Mouse (Mus musculus) heart, embryonic 13.5 days (tissue): Measurements from ENCODE around the gene Tspan18. TPM values are rescaled to one million over a fixed set of nuclear protein-coding genes. Genes with fewer than 3 reads are reported as not detected.

Experiments used
- ATAC-seq: fragments of 200-750 bp; cut with Nextera tagmentation; 2 replicates; pipeline ENCODE4 v1.8.0; 2017; ENCODE audit warnings: moderate TSS enrichment; ENCODE audit not compliant: insufficient number of reproducible peaks, low FRiP score, low TSS enrichment; ENCODE audit errors: extremely low read depth
- H3K27ac ChIP-seq: fragments of 300-500 bp; sonication (generic); replicated peaks from 2 replicates; pipeline ENCODE4 v1.5.1; 2015; ENCODE audit warnings: moderate library complexity, mild to moderate bottlenecking, inconsistent platforms
- H3K27me3 ChIP-seq: fragments of 300-500 bp; sonication (generic); replicated peaks from 2 replicates; pipeline ENCODE4 v1.6.1; 2015; ENCODE audit warnings: mild to moderate bottlenecking, inconsistent platforms
- H3K36me3 ChIP-seq: fragments of 300-500 bp; sonication (generic); 2 replicates; pipeline ENCODE4 v1.6.1; 2015; ENCODE audit warnings: mild to moderate bottlenecking, inconsistent platforms
- H3K4me1 ChIP-seq: fragments of 300-500 bp; sonication (generic); 2 replicates; pipeline ENCODE4 v1.6.1; 2015; ENCODE audit warnings: inconsistent platforms
- H3K4me2 ChIP-seq: fragments of 300-500 bp; sonication (generic); 2 replicates; pipeline ENCODE4 v1.6.1; 2015; ENCODE audit warnings: inconsistent platforms, mild to moderate bottlenecking, moderate library complexity
- H3K4me3 ChIP-seq: fragments of 300-500 bp; sonication (generic); 2 replicates; pipeline ENCODE4 v1.5.1; 2015; ENCODE audit warnings: moderate library complexity, mild to moderate bottlenecking, inconsistent platforms
- H3K9ac ChIP-seq: fragments of 300-500 bp; sonication (generic); 2 replicates; pipeline ENCODE4 v1.6.1; 2015; ENCODE audit warnings: inconsistent platforms, mild to moderate bottlenecking, moderate library complexity
- H3K9me3 ChIP-seq: fragments of 300-500 bp; sonication (generic); 2 replicates; pipeline ENCODE4 v1.6.1; 2016; ENCODE audit warnings: inconsistent platforms
- WGBS: fragments of 180-500 bp; shearing (Covaris S2); methylation state at CpG from one replicate; pipeline ENCODE4 v1.1.7; 2015; ENCODE audit warnings: mixed read lengths; 5-methylcytosine and 5-hydroxymethylcytosine counted together
- polyA plus RNA-seq: library from polyadenylated mRNA; unstranded; fragments of >200 nt; fragmentation: Nextera tagmentation; extraction: Ambion mirVana; gene quantifications from 2 replicates; pipeline ENCODE4 v1.2.1, GENCODE M21; 2015

The Tspan18 gene
- polyA plus RNA-seq, 1 experiment from 2014 or later, result 43.2 TPM

- Histone ChIP-seq H3K9ac (no peak overlapping the region), H3K4me2 (no peak overlapping the region), H3K27ac (peak overlapping the region; percentile 81), H3K36me3 (no peaks in the 10 kb centered on the region), H3K9me3 (no peaks in the 10 kb centered on the region), H3K4me1 (peaks cover 80% of the 10 kb centered on the region), H3K4me3 (no peak overlapping the region), H3K27me3 (no peaks in the 10 kb centered on the region)
- 28% methylated on average over 6 of the region's 6 CpGs for WGBS
- peak; percentile 38 for ATAC-seq
Observed at GRCm38 (mm10) chr2:93261521-93262290, 72.6 kb downstream of the Tspan18 start.

GRCm38 (mm10) chr2:93257634-93258033 lies 76.7 kb downstream of the Tspan18 start:
- Histone ChIP-seq H3K36me3 (no peaks in the 10 kb centered on the region), H3K4me2 (no peak overlapping the region), H3K9ac (no peak overlapping the region), H3K4me1 (peaks cover 57% of the 10 kb centered on the region), H3K9me3 (no peaks in the 10 kb centered on the region), H3K4me3 (no peak overlapping the region), H3K27ac (0 out of 2 replicates have a peak overlapping the region, but pooled peaks have one; percentile 3), H3K27me3 (no peaks in the 10 kb centered on the region)
- ATAC-seq, result no peak
- WGBS, result 56% methylated on average over 4 of the region's 4 CpGs

- H3K9me3 ChIP-seq, result no peaks in the 10 kb centered on the region
- WGBS, result 69% methylated on average over 8 of the region's 8 CpGs
- H3K27me3 ChIP-seq, result no peaks in the 10 kb centered on the region
- H3K4me2 ChIP-seq, result no peak overlapping the region
- H3K36me3 ChIP-seq, result no peaks in the 10 kb centered on the region
- no peak for ATAC-seq
- H3K4me1 ChIP-seq, result peaks cover 54% of the 10 kb centered on the region
- H3K9ac ChIP-seq, result no peak overlapping the region; the same call in 1 of the 2 replicates
- no peak overlapping the region for H3K4me3 ChIP-seq
- no peak overlapping the region for H3K27ac ChIP-seq
Observed at GRCm38 (mm10) chr2:93256735-93257405, 77.4 kb downstream of the Tspan18 start.

- Histone ChIP-seq H3K9ac (no peak overlapping the region), H3K27me3 (no peaks in the 10 kb centered on the region), H3K9me3 (peaks cover 7% of the 10 kb centered on the region), H3K36me3 (0 out of 2 replicates have a peak, but pooled peaks cover 6% of the 10 kb centered on the region), H3K4me3 (no peak overlapping the region), H3K27ac (no peak overlapping the region), H3K4me1 (peaks cover 19% of the 10 kb centered on the region), H3K4me2 (no peak overlapping the region)
- WGBS, result 38% methylated on average over 9 of the region's 9 CpGs
- ATAC-seq, result no peak
Observed at GRCm38 (mm10) chr2:93252356-93252755, 81.9 kb downstream of the Tspan18 start.

- WGBS, result 87% methylated on average over 7 of the region's 7 CpGs
Observed at GRCm38 (mm10) chr2:93250611-93251010, 83.7 kb downstream of the Tspan18 start.

GRCm38 (mm10) chr2:93249058-93249457 lies 85.2 kb downstream of the Tspan18 start:
- Histone ChIP-seq H3K9ac (no peak overlapping the region), H3K4me2 (no peak overlapping the region), H3K4me3 (no peak overlapping the region), H3K4me1 (peaks cover 22% of the 10 kb centered on the region), H3K27ac (no peak overlapping the region), H3K36me3 (peaks cover 10% of the 10 kb centered on the region; the same call in 1 of the 2 replicates), H3K9me3 (peaks cover 7% of the 10 kb centered on the region), H3K27me3 (no peaks in the 10 kb centered on the region)
- ATAC-seq, result no peak
- 76% methylated on average over 6 of the region's 6 CpGs for WGBS

More at GRCm38 (mm10) chr2:93250611-93251010, 83.7 kb downstream of the Tspan18 start:
- no peak overlapping the region for H3K27ac ChIP-seq
- H3K4me2 ChIP-seq, result no peak overlapping the region
- H3K4me3 ChIP-seq, result no peak overlapping the region
- no peak for ATAC-seq
- peaks cover 17% of the 10 kb centered on the region for H3K4me1 ChIP-seq
- no peaks in the 10 kb centered on the region for H3K27me3 ChIP-seq
- peaks cover 7% of the 10 kb centered on the region for H3K9me3 ChIP-seq
- no peak overlapping the region for H3K9ac ChIP-seq
- H3K36me3 ChIP-seq, result 0 out of 2 replicates have a peak, but pooled peaks cover 6% of the 10 kb centered on the region

- H3K4me3 ChIP-seq, result no peak overlapping the region
- H3K4me2 ChIP-seq, result no peak overlapping the region
- H3K9ac ChIP-seq, result no peak overlapping the region
- peaks cover 4% of the 10 kb centered on the region; the same call in 1 of the 2 replicates for H3K36me3 ChIP-seq
- no peaks in the 10 kb centered on the region for H3K27me3 ChIP-seq
- H3K4me1 ChIP-seq, result peaks cover 26% of the 10 kb centered on the region
- H3K27ac ChIP-seq, result no peak overlapping the region
- WGBS, result 73% methylated on average over 8 of the region's 8 CpGs
- H3K9me3 ChIP-seq, result no peaks in the 10 kb centered on the region
- no peak for ATAC-seq
Observed at GRCm38 (mm10) chr2:93244090-93244443, 90.2 kb downstream of the Tspan18 start.

GRCm38 (mm10) chr2:93243439-93244089 lies 90.7 kb downstream of the Tspan18 start:
- H3K27me3 ChIP-seq, result no peaks in the 10 kb centered on the region
- H3K4me1 ChIP-seq, result peaks cover 31% of the 10 kb centered on the region
- WGBS, result 76% methylated on average over 11 of the region's 11 CpGs
- ATAC-seq, result no peak
- H3K36me3 ChIP-seq, result peaks cover 4% of the 10 kb centered on the region; the same call in 1 of the 2 replicates
- H3K27ac ChIP-seq, result no peak overlapping the region
- no peak overlapping the region for H3K4me2 ChIP-seq
- no peak overlapping the region for H3K4me3 ChIP-seq
- H3K9ac ChIP-seq, result no peak overlapping the region
- H3K9me3 ChIP-seq, result no peaks in the 10 kb centered on the region

- no peak overlapping the region for H3K4me2 ChIP-seq
- ATAC-seq, result no peak
- no peak overlapping the region for H3K27ac ChIP-seq
- no peaks in the 10 kb centered on the region for H3K9me3 ChIP-seq
- no peak overlapping the region for H3K4me3 ChIP-seq
- 76% methylated on average over 5 of the region's 5 CpGs for WGBS
- no peak overlapping the region for H3K9ac ChIP-seq
- H3K27me3 ChIP-seq, result no peaks in the 10 kb centered on the region
- H3K4me1 ChIP-seq, result peaks cover 45% of the 10 kb centered on the region
- H3K36me3 ChIP-seq, result peaks cover 7% of the 10 kb centered on the region; the same call in 1 of the 2 replicates
Observed at GRCm38 (mm10) chr2:93242166-93242565, 92.1 kb downstream of the Tspan18 start.

- Histone ChIP-seq H3K27ac (no peak overlapping the region), H3K36me3 (peaks cover 12% of the 10 kb centered on the region), H3K4me3 (no peak overlapping the region), H3K27me3 (no peaks in the 10 kb centered on the region), H3K9ac (no peak overlapping the region), H3K4me2 (no peak overlapping the region), H3K4me1 (peaks cover 42% of the 10 kb centered on the region), H3K9me3 (no peaks in the 10 kb centered on the region)
- ATAC-seq, result no peak
- WGBS, result 70% methylated on average over 6 of the region's 6 CpGs
Observed at GRCm38 (mm10) chr2:93238864-93239263, 95.4 kb downstream of the Tspan18 start.

- no peaks in the 10 kb centered on the region for H3K9me3 ChIP-seq
- no peak overlapping the region; the same call in 1 of the 2 replicates for H3K9ac ChIP-seq
- H3K36me3 ChIP-seq, result peaks cover 12% of the 10 kb centered on the region
- H3K27ac ChIP-seq, result no peak overlapping the region
- no peak for ATAC-seq
- H3K4me3 ChIP-seq, result no peak overlapping the region
- H3K27me3 ChIP-seq, result no peaks in the 10 kb centered on the region
- WGBS, result 56% methylated on average over 1 of the region's 1 CpGs
- H3K4me1 ChIP-seq, result peaks cover 44% of the 10 kb centered on the region
- H3K4me2 ChIP-seq, result no peak overlapping the region
Observed at GRCm38 (mm10) chr2:93237055-93237454, 97.2 kb downstream of the Tspan18 start.
